Mouse (Mus musculus) frontal cortex, postnatal 10 days (tissue): ENCODE measurements around the gene Atoh8.
A peak's percentile ranks its signal among the peaks of the same experiment; 100 is the strongest.

ENCODE experiments used
- DNase-seq, 2 experiments: peaks; one replicate each; pipeline ENCODE4 v3.0.0; 2022; ENCODE audit warnings: low spot score in 2 of 2, mixed read lengths in 1 of 2

The Atoh8 gene

GRCm38 (mm10) chr6:72227665-72228265 is 7.6 kb downstream of the Atoh8 start:
- no peak for DNase-seq

GRCm38 (mm10) chr6:72227011-72227410 is 8.4 kb downstream of the Atoh8 start:
- no peak for DNase-seq

GRCm38 (mm10) chr6:72225686-72226085 is 9.7 kb downstream of the Atoh8 start:
- DNase-seq, result no peak

- no peak for DNase-seq
Measured at GRCm38 (mm10) chr6:72223892-72224291, 11.5 kb downstream of the Atoh8 start.

GRCm38 (mm10) chr6:72222876-72223275 is 12.5 kb downstream of the Atoh8 start:
- DNase-seq, result no peak

GRCm38 (mm10) chr6:72222271-72222724 is 13.1 kb downstream of the Atoh8 start:
- no peak for DNase-seq

- DNase-seq, result no peak
Measured at GRCm38 (mm10) chr6:72221271-72221670, 14.1 kb downstream of the Atoh8 start.

GRCm38 (mm10) chr6:72219549-72219948 is 15.8 kb downstream of the Atoh8 start:
- no peak for DNase-seq

- DNase-seq, result no peak
Measured at GRCm38 (mm10) chr6:72218281-72218680, 17.1 kb downstream of the Atoh8 start.

- no peak for DNase-seq
Measured at GRCm38 (mm10) chr6:72217415-72217784, 18.0 kb downstream of the Atoh8 start.

- peak; percentile 95 to 96 for DNase-seq
Measured at GRCm38 (mm10) chr6:72216681-72217414, 18.5 kb downstream of the Atoh8 start.

- DNase-seq, result no peak
Measured at GRCm38 (mm10) chr6:72215582-72215981, 19.8 kb downstream of the Atoh8 start.

- no peak for DNase-seq
Measured at GRCm38 (mm10) chr6:72211360-72211759, 24.0 kb downstream of the Atoh8 start.

GRCm38 (mm10) chr6:72210823-72211222 is 24.6 kb downstream of the Atoh8 start:
- DNase-seq, result no peak

- no peak for DNase-seq
Measured at GRCm38 (mm10) chr6:72209738-72210137, 25.6 kb downstream of the Atoh8 start.

GRCm38 (mm10) chr6:72208406-72209045 is 26.9 kb downstream of the Atoh8 start:
- DNase-seq, result no peak

GRCm38 (mm10) chr6:72206021-72206420 is 29.4 kb downstream of the Atoh8 start:
- DNase-seq, result no peak

- DNase-seq, result no peak
Measured at GRCm38 (mm10) chr6:72204858-72205257, 30.5 kb downstream of the Atoh8 start.

- DNase-seq, result no peak
Measured at GRCm38 (mm10) chr6:72203279-72203678, 32.1 kb downstream of the Atoh8 start.

- DNase-seq, result no peak
Measured at GRCm38 (mm10) chr6:72202732-72203131, 32.6 kb downstream of the Atoh8 start.

GRCm38 (mm10) chr6:72200595-72201256 is 34.7 kb downstream of the Atoh8 start:
- no peak for DNase-seq

GRCm38 (mm10) chr6:72197515-72197914 is 37.9 kb downstream of the Atoh8 start:
- no peak for DNase-seq
